Mouse (Mus musculus): ENCODE measurements around the gene Chit1.

Gene Chit1

DNA sequence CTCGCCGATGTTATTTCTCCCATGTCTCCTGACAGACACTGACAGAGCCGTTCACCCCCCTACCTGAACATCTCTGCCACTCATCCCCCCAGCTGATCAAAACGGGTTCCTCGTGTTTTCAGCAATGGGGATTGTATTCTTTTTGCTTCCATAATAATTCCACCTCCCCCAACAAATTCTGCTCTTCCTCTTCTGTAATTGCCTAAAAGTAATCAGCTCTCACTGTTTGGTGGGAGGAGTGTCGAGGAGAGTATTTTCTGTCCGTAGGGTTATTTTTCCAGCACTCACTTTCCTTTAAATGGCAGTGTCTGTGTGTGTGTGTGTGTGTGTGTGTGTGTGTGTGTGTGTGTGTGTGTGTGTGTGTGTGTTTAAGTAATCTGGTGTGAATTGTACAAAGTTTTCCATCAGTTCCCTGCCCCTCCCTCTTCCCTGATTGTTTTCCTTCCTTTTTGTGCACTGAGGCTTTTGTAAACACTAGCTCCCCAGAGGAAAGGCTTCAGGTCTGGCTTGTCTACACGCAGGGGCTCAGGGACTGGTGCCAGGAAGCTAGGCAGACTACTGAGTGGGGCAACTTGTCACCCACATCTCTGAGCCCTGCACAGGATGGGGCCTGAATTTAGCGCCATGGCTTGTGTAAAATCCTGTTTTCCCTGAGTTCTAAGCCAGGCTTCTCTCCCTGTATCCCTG is 31.4 kb upstream of the Chit1 start:
- no peak for DNase-seq (ENCODE audit: low spot score)

GRCm38 (mm10) chr1:134080406-134080805 is 30.6 kb upstream of the Chit1 start:
- no peak for DNase-seq (ENCODE audit: low spot score)

- DNase-seq (ENCODE audit: low spot score), result no peak
Measured at GRCm38 (mm10) chr1:134080881-134081450, 30.1 kb upstream of the Chit1 start.

- no peak for DNase-seq (ENCODE audit: low spot score)
Measured at GRCm38 (mm10) chr1:134082987-134083516, 28.0 kb upstream of the Chit1 start.

- no peak for DNase-seq (ENCODE audit: low spot score)
Measured at GRCm38 (mm10) chr1:134083676-134084075, 27.4 kb upstream of the Chit1 start.

- DNase-seq (ENCODE audit: low spot score), result no peak
Measured at GRCm38 (mm10) chr1:134084128-134084527, 26.9 kb upstream of the Chit1 start.

DNA sequence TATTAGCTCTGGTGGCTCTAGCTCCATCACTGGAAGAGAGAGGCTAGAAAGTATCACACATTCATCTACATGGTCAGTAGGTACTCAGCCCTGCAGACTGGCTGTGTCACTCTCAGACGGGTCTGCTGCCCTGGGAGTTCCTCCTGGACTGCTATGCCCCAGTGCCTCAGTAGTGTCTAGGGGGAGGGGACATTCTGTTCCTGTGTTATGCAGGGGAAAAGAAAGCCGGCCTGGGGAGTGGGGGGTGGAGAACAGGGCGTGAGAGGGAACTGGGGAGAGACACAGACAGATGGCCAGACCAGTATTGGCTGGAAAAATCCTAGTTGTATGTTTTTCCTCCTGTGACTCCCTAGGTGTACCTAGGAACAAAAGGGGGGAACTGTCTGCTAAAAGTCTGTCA is 25.0 kb upstream of the Chit1 start:
- DNase-seq (ENCODE audit: low spot score), result no peak

DNA sequence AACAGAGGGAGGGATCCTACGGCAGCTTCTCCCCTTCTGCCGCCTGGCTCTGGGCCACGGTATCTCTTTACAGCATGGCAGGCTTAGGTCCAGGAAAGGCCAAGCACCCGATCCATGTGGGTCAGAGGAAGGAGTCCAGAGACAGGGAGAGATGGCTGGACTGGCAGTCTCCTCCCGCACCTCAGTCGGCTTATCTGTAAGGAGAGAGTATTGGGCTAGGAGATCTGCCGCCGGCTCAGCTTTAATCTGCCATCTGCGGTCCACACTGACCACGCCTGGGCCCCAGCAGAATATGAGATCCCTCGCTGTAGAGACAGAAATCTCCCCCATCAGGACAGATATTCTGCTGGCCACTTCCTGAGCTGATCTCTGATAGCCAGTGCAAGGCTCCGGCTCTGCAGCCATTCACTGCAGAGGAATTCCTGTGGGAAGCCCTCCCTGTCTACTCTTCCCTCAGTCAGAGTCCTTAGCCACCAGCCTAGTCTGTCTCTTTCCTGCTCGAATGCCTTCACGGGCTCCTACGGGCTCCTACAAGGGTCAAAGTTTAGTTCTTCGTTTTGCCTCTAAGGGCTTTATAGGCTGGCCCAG is 24.1 kb upstream of the Chit1 start:
- peak; percentile 54 for DNase-seq (ENCODE audit: low spot score)

- no peak for DNase-seq (ENCODE audit: low spot score)
Measured at GRCm38 (mm10) chr1:134089074-134089473, 22.0 kb upstream of the Chit1 start.

DNA sequence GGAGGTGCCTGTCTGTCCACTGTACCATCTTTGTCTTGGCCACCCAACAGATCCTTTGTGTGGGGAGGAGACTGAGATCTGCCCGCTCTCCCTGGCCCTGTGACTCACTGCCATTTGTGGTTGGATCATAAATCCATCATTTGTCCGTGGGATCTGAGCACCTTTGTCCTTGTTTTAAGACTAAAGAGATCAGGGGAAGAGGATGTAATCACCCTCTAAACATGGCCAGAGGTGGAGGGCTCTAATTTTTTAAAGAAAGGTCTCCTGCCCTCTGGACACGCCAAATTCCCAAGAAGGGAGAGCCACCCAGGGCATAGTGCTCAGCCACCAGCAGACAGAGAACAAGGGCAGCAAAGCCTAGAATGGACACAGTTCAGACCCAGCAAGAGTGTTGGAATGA is 19.2 kb upstream of the Chit1 start:
- no peak for DNase-seq (ENCODE audit: low spot score)

DNA sequence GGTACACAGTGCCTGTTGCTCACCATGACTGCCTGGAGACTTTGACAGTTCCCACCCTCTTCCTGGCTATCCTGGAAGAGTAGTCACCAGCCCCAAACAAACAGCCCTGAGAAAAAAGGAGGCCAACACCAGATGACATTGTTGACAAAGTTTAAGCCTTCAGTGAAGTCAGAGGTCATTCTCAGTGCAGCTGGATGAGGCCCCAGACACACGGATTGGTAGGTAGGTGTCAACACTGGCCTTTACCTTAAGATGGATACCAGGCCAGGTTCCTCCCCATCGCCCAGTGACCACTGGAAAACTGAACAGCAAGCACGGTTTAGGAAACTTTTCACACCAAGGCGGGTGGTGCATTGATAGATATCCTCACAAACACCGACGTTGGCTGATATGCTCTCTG is 18.7 kb upstream of the Chit1 start:
- DNase-seq (ENCODE audit: low spot score), result peak; percentile 73

- DNase-seq (ENCODE audit: low spot score), result peak; percentile 92
Measured at GRCm38 (mm10) chr1:134092852-134093770, 17.9 kb upstream of the Chit1 start.

DNA sequence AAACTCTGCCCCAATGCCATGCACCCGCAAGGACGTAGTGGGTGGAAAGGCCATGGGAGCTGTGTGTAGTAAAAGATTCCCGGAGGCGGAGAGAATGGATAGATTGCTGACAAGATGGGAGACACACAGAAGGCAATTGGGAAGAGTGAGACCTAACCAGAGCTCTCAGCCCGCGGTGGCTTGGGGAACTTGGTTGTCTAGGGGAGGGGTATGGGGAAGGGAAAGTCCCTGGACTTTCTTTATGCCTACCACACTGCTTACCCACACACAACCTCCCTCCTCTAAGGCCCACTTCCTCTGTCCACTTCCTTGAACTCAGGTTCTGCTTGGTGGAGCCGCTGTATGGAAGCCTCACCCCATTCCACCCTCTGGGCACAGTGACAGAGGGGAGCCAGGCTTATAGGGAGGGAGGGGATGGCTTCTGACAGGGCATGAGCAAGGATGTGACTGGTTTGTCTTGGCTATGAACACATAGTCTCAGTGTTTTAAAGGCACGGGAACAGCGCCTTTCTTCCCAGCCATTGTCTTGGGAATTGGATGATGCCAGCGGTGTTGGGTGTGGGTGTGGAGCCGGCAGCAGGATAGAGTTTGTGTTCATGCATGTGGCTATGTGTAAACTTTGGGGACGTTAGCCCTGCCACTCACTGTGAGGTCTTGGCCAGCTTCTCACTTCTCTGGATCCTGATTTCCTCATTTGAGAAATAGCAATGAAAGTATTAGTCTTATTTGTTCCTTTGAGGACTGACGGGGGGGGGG is 17.1 kb upstream of the Chit1 start:
- no peak for DNase-seq (ENCODE audit: low spot score)

DNA sequence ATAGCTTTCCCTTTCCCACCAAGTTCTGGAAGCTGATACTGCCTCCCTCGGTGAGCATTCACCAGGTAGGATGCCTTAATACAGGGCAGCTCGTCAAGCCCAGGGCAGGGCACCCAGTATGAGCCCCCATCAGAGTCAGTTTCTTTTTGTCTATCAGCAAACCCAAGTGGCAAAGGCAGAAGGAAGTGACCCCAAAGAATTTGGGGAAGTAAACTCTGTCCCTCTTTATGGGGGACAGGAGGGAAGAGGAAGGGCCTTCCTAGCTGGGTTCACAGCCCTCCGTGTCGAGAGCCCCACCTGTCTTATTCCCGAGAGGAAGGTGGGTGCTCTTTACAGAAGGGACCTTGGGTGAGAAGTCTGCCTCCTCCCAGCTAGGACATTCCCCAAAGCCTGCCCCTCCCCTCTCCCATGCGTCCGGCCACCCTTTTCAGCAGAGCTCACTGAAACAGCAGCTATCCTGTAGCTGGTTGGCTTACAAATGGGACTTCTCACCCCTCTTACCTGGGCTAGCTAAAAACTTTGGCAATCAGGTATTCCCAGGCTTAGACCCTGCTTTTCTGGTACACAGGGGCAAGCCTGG is 15.9 kb upstream of the Chit1 start:
- no peak for DNase-seq (ENCODE audit: low spot score)

DNA sequence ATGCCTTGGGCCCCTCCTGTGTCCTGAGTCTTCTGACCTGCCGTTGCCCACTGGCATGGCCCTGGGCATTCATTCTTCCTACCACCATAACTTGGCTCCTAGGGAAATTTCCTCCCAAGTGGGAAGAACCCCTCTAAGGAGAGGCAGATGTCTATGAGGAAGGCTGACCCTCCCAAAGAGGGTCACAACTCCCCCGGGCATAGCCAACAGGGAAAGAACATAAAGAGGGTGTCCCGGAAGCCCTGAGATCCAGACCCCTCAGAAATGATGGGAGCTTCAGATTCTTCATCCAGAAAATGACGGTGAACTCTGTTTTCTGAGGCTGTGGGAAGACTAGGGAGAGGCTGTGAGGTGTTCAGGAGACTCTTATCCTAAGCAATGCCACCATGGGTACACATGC is 15.3 kb upstream of the Chit1 start:
- no peak for DNase-seq (ENCODE audit: low spot score)

- no peak for DNase-seq (ENCODE audit: low spot score)
Measured at GRCm38 (mm10) chr1:134096264-134096934, 14.6 kb upstream of the Chit1 start.

GRCm38 (mm10) chr1:134097080-134097855 is 13.8 kb upstream of the Chit1 start:
- no peak for DNase-seq (ENCODE audit: low spot score)

DNA sequence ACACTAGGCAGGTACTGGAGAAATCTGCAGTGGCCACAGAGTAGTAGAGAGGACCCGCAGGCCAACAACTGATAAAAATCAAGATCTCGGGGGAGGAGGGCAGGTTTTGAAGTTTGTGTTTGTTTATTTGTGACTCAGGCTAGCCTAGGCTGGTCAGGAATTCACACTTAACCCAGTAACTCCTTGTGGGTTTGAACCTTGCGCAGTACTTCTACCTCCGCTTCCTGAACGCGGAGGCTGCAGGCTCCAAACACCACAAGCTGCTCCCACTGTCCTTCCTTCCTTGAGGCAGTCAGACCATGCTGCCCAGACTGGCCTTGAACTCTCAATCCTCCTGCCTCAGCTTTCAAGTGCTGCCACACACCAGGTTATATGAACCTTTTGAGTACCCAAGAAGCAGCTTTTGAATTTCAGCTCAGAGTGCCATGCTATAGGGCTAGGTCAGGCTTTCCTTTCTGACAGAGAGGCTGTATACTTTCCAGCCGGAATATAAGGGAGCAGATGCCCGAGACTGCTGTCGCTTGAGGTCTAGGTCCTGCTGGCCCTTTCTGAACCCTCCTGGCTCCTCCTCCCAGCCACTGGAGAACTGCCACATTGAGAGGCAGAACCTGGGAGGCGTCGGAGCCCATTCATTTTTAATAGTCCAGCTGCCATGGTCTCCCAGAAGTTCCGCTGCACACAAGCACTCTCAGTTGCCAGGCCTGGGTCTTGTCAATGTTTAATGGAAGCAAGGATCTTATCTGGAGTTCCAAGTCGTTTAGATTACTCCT is 12.9 kb upstream of the Chit1 start:
- peak; percentile 65 for DNase-seq (ENCODE audit: low spot score)

All from yolk sac, embryonic 10.5 days (tissue).